Mouse (Mus musculus): ENCODE measurements around the gene Tbc1d22a.

The Tbc1d22a gene

DNA sequence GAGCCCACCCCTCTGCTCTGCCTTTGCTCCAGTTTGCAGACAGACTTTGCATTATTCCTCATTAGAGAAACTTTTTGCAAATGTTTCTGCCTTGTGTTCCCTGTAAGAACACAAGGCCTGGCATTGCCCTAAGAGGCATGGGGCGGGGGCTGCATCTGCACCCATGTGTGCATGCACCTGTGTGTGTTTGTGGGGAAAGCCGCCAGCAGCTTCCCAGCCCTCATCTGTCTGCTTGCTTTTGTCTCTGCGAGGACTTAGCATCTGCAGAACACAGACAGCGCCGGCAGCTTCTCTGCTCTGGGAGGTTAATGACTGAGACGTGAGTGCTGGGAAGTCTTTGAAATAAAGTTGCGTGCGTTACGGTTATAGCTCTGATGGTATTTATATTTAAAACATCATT, 120.5 kb downstream of the Tbc1d22a start:
- in situ Hi-C loops (cut with MboI), result no loop called here

DNA sequence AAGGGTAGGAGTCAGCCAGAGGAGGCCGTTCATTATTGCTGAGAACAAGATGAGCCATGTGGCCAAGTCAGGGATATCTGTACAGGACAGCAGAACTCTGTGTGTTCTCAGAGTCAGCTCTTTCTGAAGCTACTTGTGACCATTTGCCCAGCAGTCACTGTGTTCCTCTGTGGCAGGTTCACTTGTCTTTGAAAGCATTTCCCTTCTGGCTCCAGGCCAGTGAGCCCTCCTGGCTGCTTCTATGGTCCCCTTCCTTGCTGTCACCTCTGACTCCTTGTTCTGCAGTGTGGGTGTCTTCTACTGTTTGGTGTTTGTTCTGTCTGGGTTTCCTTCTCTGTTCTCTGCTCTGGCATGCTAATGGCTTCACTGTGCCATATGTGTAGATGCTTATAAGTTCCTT, 121.5 kb downstream of the Tbc1d22a start:
- in situ Hi-C loops (cut with MboI), result no loop called here

DNA sequence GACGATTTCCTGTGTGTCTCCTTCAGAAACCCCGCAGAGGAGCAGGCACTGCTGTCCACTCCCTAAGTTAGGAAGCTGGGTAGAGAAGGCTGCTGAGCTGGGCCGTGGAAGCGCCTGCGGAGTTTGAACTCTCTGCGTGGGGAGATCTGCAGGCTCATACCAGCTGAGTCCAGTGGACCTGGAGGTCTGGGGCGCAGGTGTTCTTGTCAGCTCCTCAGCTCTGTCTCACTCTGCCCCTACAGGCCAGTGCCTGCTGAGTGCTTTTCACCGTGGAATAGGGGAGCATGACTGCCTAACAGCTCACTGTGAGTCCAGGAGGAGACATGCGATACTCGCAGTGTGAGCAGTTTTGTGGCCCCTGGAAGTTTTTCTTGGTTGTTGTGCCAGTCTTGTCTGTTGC, 123.5 kb downstream of the Tbc1d22a start:
- in situ Hi-C loops (cut with MboI), result no loop called here

DNA sequence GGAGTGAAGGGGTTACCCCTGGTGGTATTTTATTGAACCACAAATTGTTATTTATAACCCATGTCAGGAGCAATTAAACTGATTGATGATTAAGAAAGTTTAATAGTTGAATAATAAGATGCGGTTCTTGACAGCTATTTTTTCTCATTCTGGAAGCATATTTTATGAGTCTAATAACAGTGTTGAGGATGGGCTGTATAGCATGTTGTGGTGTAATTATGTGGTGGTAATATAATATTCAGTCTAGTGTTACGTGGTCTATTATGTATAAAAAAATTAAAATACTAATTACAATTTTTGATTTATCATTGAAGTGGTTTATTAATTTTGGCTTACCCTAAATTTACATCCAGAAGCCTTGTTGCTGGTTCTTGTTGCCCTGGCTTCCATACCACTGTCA, 125.5 kb downstream of the Tbc1d22a start:
- in situ Hi-C loops (cut with MboI), result no loop called here

DNA sequence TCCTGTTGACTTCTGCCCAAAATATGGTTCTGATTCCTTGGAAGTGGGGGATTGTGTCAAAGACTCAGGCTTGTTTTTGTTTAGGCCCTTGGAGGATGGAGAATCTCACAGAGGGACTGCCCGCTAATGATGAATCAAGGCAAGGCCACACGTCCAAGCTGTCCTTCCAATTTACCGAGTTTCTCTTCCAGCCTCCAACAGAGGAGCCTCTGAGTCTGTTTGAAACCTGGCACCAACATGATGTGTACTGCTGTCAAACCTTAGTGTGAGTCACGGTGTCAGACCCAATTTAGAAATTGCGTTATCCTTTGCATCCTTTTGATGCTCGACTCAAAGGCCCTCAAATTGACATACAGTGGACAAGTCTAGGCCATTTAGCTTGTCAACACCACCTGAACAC, 126.5 kb downstream of the Tbc1d22a start:
- in situ Hi-C loops (cut with MboI), result no loop called here

DNA sequence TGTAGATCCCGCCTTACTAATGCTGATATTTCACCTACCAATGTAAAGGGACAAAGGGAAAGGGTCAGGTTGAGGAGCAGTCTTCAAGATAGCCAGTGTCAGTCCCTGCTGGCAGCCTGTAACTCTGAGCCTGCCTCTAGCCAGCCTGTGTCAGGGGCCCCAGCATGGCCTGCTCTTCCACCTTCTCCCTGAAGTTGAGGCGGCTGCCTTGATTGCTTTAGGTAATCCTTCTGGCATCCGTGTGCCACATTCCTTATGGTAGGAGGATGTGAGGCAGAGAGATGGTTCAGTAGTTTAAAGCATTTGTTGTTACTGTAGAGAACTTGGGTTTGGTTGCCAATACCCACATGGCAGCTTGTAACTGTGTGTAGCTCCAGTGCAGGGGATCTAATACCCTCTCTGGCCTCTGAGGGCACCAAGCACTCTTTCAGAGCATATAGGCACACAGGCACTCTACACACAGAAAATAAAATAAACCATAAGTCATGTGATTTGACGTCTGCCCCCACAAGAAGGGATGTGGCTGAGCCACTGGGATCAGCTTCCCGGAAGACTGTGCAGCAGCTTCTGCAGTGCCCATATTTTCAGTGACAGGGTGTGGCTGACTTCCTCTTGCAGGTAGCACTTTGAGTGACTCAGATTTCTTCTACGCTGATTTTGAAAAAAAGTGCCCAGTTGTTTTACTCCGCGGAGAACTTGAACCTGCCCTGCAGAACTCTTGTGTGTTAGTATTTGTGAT, 128.5 kb downstream of the Tbc1d22a start:
- in situ Hi-C loops (cut with MboI), result no loop called here

DNA sequence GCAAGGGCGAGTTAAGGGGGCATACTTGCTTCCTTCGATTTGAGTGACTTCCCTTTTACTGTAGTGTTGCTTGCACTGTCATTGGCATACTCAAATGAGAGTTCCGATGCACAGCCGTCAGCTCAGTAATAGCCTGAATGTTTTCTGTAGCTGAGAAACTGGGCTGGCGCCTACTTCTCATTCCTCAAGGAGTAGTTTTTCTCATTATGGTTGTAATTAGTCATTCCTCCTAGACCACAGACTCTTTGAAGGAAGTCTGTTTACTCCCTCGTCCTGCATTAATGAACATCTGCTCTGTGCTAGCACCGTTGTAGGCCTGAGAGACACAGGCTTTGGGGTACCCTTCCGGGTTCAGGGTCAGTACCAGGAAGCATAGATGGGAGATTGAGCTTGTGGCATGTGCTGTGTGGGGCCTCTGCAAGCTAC, 130.7 kb downstream of the Tbc1d22a start:
- in situ Hi-C loops (cut with MboI), result no loop called here

DNA sequence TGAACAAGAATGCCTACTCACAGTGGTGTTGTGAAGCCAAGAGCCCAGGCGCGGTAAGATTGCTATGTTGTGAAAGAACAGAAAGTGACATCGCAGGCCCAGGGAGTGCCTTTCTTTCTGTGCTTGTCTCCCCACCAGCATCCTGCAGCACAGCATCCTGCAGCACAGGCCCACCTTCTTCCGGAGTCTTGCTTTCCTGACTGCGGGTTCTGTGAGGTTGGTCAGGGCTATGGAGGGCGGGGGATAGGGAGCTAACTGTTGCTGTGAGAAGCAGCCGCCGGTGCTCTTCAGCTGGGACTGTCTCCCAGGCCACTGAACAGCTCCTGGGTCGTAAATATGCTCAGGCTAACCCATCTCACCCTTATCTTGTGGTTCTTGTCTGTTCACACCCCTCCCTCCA, 131.6 kb downstream of the Tbc1d22a start:
- in situ Hi-C loops (cut with MboI), result no loop called here

DNA sequence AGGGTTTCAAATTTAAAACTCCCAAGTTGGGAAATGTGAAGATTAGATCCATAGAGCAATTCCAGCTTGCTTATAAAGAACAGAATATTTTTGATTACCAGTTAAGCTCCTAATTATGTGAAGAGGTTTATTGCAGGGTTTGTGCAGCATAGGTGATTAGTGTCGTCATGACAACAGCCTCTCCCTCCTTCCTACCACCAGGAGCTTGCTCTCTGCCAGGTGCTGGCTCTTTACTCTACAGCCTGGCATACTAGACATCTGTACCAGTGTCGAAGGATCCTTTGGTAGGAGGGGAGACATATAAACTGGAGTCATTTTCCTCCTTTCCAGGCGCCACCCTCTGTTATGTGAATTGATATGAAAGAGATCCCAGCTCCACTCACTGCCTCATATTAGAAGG, 132.3 kb downstream of the Tbc1d22a start:
- in situ Hi-C loops (cut with MboI), result no loop called here

DNA sequence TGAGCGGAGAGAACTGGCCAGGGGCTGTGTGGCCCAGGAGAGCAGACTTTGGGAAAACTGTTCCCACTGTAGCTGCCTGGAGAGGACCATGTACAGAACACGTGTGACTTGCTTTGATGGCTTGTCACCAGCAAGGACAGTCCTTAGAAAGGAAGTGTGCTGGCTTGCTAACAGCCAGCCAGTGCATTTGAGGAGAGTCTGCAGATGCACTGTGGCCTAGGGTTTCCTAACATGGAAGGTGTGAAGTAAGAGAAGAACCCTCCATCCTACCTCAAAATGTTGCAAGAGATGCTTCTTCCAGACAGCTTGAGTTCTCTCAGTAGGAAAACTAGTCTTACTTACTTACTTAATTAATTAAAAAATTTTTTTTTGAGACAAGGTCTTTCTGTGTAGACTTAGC, 140.7 kb downstream of the Tbc1d22a start:
- in situ Hi-C loops (cut with MboI), result no loop called here

DNA sequence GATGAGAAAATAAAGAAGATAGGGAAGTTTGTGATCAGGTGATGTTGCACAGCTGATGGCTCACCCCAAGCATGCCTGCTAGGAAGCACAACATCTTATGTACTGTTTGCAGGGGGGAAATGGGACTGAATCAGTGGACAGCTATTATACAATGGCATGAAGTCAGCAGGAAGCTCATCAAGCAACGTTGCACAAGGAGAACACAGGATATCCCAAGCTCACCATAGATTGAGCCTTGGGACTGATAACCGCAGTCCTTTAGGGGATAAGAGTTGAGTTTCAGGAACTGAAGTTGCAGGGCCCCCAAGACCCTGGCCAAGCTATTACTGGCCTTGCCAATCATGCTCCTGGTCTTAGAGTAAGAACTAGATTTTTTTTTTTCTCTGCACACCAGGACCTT, 141.6 kb downstream of the Tbc1d22a start:
- in situ Hi-C loops (cut with MboI), result no loop called here

DNA sequence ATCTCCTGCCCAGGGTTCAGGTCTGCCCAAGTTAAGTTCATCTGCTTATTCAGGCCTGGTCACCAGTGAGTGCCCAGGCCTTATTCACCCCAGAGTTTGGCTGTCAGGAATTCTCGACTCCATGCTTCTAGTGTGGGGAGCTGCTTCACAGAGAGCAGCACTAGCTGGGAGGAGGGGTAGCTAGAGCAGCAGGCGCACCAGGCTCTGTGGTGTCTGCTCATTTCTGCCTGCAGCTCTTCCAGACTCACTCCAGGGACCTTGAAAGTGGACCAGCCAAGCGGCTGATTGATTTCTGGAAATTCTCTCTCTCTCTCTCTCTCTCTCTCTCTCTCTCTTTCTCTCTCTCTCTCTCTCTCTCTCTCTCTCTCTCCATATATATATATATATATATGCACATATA, 146.1 kb downstream of the Tbc1d22a start:
- in situ Hi-C loops (cut with MboI), result no loop called here

DNA sequence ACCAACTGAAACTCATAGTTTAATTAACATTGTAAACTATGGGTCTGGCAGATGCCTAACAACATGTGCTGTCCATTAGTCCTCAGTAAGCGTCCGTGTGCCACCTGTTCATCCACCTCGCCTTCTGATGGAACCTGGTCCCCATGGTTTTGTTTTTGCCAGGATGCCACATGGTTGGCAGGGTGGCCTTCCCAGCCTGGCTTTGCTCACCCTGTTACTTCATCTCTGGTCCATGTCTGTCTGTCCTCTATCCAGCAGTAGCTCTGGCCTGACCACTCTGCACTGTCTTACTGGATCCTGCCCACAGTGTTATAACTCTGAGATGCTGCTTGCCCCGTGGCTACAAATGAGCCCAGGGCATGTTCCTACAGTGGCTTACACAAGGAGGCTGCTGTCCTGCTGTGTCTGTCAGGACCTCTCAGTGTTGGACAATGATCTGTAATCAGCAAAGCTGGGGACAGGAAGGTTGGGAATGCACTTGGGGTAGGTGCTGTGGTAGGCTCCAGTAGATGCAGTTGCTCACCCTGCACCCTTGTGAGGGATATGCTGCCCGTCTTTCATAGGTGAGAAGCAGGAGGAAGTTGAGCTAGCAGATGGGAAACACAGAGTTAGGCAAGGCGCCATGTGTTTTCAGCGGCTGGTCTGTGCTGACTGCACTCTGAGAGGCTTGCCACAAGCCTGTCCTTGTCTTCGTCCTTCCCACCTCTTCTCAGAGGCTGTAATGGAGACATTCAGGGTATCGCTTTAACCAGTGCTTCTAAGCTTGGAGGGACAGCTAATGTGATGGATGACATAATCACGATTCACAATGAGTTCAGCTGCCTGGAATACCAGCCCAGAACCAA, 148.3 kb downstream of the Tbc1d22a start:
- in situ Hi-C loops (cut with MboI), result no loop called here

DNA sequence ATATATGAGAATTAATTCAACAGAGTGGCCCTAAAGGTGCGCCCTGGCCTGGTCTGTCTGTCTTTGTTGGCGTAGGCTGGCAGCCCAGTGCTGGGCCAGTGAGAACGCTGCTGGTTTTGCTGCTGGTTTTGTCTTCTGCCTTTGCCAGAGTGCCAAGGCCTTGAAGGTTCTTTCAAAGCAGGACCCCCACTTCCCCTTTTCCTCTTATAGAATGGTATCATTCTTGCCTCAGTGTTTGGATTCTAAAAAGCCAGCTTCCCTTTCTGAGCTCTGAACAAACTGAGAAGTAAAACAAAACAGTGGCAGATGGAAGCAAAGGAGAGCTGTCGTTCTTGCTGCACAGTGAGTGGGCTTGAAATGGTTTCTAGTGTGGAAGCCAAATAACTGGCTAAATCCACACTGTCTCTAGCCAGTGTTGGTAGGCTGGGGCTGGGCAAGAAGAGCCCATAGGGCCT, 149.6 kb downstream of the Tbc1d22a start:
- in situ Hi-C loops (cut with MboI), result no loop called here

DNA sequence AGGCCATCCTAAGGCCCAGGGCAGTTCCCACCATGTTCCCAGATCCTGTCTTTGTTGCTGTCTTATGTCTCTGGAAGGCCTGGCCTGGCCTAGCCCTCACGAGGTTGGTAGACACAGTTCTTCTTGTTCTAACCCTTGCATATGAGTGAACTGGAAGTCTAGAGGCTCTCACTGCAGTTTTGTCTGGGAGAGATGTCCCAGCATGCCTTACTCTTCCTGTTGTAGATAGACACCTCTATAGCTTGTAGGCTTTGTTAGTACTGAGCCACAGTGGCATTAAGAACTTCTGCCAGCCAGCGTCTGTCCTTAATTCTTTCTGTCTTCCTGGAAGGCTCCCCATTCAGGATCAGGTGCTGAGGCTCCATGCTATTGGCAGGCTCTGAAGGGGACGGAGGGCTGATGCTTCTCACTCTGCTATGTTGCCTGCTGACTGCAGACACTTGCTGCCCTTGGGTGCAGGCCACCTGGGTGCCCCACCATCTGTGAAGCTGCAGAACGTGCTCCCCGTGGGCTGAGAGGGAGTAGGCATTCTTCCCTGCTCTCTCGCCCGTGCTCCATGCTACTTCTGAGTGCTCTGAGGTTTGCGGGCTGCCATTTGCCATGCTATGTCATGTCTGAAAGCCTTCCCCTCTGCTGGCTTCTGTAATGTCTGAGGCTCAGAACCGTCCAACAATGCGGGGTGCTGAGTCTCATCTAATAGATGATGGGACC, 150.8 kb downstream of the Tbc1d22a start:
- in situ Hi-C loops (cut with MboI), result no loop called here

DNA sequence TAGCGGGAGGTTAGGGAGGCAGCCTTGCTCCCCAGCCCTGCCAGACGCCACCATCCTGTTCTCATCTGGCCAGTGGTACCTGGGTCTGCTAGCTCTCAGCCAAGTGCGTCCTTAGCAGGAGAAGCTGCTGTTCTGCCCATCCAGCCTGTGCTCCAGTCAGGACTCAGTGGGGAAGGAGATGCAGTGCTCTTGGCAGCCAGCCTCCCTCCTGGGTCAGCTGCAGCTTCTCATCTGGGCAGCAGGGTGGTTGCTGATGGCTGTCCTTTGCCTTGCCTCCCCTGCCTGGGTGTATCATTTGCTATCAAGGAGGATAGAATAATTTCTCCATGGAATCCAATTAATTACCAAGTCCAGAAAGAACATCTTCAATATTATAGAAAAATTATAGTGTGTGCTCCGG, 152.5 kb downstream of the Tbc1d22a start:
- in situ Hi-C loops (cut with MboI), result no loop called here

DNA sequence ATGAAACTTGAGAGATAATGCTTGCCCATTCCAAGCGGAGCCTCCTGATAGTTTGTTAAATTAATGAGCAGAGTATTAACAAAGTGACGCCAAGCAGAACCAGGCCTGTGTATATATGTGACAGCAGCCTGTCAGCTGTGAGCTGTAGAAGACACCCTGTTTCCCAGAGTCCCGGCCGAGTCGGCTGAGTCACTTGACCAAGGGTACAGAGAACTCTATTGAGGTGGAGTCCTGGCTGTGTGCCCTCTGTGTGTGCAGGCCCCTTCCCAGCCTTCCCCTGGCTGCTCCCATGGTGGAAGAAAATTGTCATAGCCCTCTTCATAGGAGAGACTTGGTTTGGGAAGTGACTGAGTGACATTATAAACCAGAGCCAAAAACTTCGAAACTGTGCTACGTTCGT, 153.0 kb downstream of the Tbc1d22a start:
- in situ Hi-C loops (cut with MboI), result no loop called here

DNA sequence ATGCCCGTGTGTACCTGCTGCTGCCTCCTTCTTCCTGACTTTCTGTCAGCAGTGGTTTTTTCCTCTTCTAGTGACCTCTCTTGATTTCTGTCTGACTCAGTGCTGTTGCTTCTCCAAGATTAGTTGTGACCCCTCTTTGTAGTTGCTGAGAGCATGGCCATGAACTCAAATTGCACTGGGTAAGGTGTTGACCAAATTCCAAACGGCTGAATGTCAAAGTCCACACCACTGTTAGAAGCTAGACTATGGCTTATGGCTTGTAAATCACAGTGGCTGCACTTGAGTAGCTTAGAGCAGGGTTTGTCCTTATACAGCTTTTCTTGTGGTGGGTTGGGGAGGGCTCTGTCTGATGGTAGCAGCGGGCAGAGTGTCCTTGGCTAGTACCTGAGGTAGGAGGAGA, 156.6 kb downstream of the Tbc1d22a start:
- in situ Hi-C loops (cut with MboI), result no loop called here

DNA sequence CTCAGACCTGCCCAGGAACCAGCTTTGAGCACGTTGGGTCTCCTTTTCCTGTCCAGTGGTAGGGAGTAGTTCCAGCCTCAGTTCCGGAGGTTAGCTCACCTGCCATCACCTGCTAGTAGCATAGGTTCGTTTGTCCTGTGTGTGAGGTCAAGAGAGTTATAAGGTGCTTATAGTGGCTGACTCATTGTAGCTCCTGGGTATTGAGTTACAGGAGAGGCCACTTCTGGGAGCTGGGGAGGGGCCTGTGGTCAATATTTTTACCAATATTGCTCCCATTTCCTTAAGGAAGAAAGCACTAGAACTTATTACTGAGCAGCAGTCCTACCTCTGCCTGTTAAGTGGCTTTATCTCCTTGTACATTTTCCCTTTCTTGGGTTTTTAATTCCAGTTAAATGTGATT, 161.0 kb downstream of the Tbc1d22a start:
- in situ Hi-C loops (cut with MboI), result no loop called here

DNA sequence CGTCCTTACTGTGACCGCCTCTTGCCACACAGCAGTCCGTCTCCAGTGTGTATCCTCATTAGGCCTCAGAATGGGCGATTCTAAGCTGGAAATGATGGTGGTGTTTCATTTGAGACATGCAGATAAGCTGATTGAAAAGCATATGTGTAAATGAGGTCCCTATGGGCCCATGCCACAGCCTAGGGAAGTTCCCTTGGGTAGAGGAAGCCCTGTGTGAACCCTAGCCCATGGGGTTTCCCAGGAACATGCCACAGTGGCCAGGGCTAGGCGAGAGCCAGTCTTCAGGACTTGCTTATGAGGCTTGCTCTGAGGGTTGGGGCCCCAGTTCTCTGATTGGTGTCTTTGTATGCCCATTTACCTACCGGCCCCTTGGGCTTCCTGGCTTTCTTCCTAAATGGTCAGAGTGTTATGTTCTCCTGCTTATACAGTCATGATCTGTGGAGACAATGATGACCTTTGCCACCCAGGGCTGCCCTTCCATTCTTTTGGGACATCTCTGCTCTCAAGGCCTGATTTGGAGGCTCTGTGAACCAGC, 161.7 kb downstream of the Tbc1d22a start:
- in situ Hi-C loops (cut with MboI), result no loop called here

DNA sequence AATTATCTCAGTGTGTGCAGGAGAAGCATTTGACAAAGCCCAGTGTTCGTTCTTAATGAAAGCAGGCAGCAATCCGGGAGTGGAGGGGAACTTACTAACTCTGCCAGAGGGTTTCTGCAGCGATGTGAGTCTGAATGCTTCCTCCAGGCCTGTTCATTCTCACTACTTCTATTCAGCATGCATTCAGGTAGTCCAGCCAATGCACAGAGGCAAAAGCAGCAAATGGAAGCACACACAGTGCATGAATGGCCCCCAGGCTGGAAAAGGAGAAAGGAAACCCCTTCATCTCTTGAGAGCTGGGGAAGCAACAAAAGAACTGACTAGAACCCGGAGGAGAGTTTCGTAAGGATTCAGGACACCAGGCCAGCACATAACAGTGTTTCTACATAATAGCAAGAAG, 169.0 kb downstream of the Tbc1d22a start:
- in situ Hi-C loops (cut with MboI), result no loop called here

DNA sequence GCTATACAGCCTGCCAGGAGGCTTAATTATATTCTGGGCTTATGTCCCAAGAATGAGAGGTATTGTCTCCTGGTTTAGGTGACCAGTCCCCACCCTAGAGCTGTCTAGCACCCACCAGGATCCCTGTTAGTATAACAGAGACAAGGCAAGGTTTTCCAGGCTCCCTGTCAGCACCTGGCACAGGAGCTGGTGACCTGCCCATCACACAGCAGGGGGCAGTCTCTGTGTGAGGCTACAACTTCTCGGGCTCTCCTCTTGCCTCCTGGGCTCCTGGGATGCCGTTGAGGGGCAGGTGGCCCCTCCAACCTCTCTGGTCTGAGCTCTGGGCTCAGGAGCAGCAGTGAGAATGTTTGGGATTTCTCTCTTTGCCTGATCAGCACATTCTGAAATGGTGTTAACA, 171.2 kb downstream of the Tbc1d22a start:
- in situ Hi-C loops (cut with MboI), result no loop called here

Measured in mature B cell (primary cell).